Mouse (Mus musculus) fat pad, adult 2 months (tissue): ENCODE measurements at regions not wholly inside any gene's neighbourhood (a gene's known extent, or its start where the extent isn't known, plus 50 kb on each side); places are given as distances from the start of the nearest gene placed in this dataset.
A peak's percentile ranks its signal among the peaks of the same experiment; 100 is the strongest.

Source experiments
- DNase-seq: peaks from one replicate; pipeline ENCODE4 v3.0.0-alpha.2; 2011; ENCODE audit warnings: low read depth, low spot score; ENCODE audit errors: extremely low read depth

DNA sequence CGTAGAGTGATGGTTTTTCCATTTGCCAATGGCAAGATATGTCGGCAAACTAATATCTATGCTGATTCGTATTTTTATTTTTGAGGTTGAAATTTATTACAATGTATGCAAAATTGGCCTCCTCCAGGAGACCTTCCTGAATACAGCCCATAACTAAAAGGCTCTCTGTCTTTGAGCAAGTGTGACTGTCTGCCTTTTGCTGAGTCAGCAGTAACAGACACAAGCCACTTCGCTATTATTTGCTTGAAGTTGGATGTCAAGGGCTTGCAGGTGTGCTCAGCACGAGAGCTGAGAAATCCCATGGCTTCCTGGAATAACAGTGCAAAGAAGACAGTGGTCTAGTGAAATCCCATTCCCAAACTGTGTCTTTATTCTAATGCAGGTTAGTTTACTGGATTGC is 56.9 kb downstream of the Dmrt2 start:
- no peak for DNase-seq

DNA sequence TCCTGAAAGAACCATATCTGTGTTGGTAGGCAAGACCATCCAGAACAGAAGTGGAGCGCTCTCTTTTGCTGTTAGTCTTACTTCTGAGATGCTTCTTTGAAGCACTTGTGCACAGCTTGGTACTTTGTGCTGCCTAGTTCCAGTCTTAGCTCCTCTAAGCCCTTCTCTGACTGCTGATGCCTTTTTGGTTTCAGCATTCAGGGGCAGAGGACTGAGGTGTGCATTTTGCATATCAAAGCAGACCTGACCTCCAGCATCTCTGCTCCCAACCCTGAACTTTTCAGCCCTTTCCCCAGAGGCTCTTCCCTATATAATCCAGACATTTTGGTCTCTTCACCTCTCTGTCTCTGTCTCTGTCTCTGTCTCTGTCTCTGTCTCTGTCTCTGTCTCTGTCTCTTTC is 57.4 kb downstream of the Dmrt2 start:
- DNase-seq = no peak

DNA sequence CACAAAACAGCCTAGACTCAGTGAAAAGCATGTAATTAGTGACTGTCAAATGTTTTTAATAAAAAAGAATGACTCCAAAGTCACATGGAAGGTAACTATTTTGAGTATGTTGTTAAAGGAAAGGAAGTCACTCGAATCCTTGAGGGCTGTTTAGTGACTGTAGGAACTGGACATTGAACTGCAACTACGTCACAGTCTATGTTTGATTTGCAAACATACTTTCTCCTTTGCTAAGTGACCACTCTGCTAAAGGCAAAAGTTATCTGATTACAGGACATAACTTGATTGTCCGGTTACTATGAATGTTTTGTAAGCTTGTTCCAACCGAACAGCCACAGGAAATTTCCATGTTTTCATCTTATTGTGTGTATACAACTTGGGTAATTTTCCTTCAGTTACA is 106.2 kb downstream of the Dmrt2 start:
- DNase-seq = no peak

GRCm38 (mm10) chr19:25779356-25779755 is 107.1 kb downstream of the Dmrt2 start:
- DNase-seq = no peak

GRCm38 (mm10) chr19:25781314-25781713 is 109.1 kb downstream of the Dmrt2 start:
- DNase-seq = no peak

- DNase-seq = no peak
Measured at GRCm38 (mm10) chr19:25802692-25803091, 130.5 kb downstream of the Dmrt2 start.

DNA sequence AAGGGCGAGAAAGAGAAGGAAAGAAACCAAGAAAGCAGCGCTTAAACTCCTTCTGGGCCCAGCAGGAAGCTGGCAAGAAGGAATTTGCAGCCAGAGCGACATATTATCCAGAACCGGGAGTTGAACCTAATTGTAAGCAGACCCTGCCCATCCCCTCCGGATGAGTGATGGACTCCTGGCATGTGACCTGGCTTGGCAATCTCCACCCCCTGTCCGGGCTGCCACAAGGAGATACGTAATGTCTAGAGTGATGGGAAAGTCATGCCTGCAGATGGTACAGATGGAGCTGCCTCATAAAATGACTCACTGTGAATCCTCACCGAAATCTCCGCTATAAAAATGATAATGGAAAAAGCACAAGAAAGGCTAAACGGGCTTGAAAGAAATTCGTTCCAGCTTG is 133.1 kb downstream of the Dmrt2 start:
- DNase-seq = no peak

DNA sequence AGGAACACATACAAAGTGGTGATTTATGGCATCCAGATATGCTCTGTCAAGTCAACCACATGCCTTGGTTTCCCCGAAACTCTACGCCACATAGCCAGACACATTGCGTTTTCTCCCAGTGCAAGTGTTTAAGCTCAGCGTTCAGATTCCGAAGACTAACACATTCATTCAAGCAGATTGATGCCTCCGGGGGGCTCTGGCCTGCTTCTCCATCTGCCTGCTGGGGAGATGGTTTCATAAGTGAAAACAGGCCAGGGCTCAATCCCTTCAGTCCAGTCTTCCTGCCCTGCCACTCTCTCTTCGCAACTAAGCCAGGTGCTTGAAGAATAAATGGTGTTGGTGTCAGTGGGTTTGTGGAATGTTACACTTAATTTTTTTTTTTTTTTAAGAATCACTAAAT is 141.4 kb downstream of the Dmrt2 start:
- DNase-seq = no peak

GRCm38 (mm10) chr19:25845158-25845557 is 172.9 kb downstream of the Dmrt2 start:
- no peak for DNase-seq

GRCm38 (mm10) chr19:25856344-25856743 is 184.1 kb downstream of the Dmrt2 start:
- peak; percentile 73 for DNase-seq

- DNase-seq = no peak
Measured at GRCm38 (mm10) chr19:25863312-25863711, 191.1 kb downstream of the Dmrt2 start.

- DNase-seq = no peak
Measured at GRCm38 (mm10) chr19:25906721-25907120, 234.5 kb downstream of the Dmrt2 start.

GRCm38 (mm10) chr19:25922052-25922451 is 249.8 kb downstream of the Dmrt2 start:
- no peak for DNase-seq

- DNase-seq = no peak
Measured at GRCm38 (mm10) chr19:25922806-25923205, 250.6 kb downstream of the Dmrt2 start.

GRCm38 (mm10) chr19:25923727-25924384 is 251.6 kb downstream of the Dmrt2 start:
- no peak for DNase-seq

GRCm38 (mm10) chr19:25924385-25924769 is 252.2 kb downstream of the Dmrt2 start:
- DNase-seq = no peak

- no peak for DNase-seq
Measured at GRCm38 (mm10) chr19:25927220-25927619, 255.0 kb downstream of the Dmrt2 start.

DNA sequence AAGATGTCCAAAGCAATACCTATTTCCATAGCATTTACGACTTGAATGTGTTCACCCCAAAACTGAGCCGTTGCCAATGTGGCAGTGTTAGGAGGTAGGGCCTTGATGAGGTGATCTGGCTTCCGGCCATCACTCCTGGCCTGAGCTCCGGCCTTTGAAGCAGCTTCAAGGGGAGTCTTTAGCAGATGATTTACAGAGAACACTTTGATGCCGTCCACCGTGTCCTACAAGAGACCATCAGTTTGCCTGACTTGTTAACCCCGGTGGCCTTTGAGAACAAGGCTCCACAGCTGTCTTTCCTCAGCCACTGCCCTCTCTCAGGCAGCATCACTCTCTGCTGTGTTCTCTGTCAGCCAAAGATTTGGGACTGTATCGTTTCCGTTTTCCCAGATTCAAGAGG is 265.1 kb downstream of the Dmrt2 start:
- no peak for DNase-seq

GRCm38 (mm10) chr19:25971210-25971609 is 299.0 kb downstream of the Dmrt2 start:
- DNase-seq = no peak

DNA sequence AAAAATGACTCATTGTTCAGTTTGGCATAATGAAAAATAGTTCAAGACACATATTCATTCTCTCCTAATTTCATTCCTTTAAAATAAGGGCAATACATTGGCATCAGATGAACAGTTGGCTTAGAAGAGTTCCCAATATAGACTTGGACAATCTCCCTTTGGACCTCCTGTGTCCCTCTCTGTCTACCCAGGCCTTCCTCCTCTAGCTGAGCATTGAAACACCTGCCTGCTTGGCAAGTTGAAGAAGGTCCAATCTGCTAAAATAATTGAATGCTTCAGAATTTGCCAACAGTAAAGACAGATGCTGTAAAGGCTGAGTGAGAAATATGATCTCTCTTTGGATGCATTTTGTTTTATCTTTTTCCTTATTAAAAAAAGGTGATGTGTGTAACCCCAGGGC is 303.0 kb downstream of the Dmrt2 start:
- DNase-seq = no peak

- DNase-seq = no peak
Measured at GRCm38 (mm10) chr19:25980308-25980707, 308.1 kb downstream of the Dmrt2 start.

GRCm38 (mm10) chr19:26014620-26015180 is 342.5 kb downstream of the Dmrt2 start:
- no peak for DNase-seq

DNA sequence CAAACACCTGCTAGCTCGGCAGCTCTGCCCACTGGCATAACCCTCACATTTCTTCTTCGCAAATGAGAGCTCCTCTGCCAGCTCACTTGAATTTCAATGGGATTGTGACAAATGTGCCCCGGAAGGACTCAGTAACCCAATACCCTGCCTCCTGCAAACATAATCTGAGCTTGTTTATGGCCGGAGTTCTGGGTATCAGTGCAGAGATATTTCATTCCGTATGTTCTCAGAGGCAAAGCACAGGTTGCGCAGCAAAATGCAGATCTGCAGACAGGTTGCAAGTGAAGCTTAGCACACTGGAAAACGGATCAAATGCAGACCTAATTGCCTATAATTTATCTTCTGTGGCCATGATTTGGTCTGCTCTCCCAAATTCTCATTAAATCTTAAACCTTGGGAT is 348.9 kb downstream of the Dmrt2 start:
- DNase-seq = no peak
